Mouse (Mus musculus) right cerebral cortex, postnatal 4 days (tissue): ENCODE data around the gene Zfp791.
"Not testable (repeated sequence)": the region's sequence is repeated elsewhere in the genome, so short reads cannot be mapped to it uniquely, and the experiment has no call there.

Experiments used
- DNase-seq: peaks from one replicate; pipeline ENCODE4 v3.0.0-alpha.2; 2022

Gene Zfp791

DNA sequence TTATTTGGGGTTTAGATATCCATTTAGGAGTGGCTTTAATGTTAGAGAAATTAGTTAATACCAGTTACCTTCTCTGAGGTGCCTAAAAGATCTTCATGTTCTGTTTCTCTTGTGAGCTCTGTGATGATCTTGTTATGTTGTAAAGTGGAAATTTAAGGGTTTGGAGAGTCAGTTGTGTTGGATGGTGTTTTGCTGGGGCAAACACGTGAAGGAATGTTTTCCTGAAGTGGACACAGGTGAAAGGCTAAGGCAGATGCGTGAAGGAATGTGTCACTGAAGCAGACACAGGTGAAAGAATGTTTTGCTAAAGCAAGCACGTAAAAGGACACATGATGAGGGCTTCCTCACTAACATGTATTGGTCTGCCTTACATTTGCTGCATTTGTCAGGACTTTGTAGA lies at the start of gene Zfp791:
TSS of gene Zfp791 (minus strand) at position 101 of the 400 bp plus-strand sequence.
- DNase-seq, result no peak

DNA sequence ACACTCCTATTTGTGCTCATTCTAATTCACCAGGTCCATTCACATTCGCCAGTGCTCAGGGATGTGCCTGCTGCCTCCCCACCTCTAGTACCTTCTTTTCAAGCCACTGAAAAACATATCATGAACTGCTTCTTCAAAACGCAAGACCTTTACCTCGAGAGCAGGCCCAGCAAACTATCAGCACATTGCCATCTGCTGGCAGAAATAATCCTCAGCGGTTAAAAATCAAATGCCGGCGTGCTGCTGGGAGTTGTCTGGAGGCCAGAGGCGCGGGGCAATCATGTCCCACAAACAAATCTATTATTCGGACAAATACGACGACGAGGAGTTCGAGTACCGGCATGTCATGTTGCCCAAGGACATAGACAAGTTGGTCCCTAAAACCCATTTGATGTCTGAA lies 48.4 kb upstream of the Zfp791 start:
- peak; percentile 29 for DNase-seq

DNA sequence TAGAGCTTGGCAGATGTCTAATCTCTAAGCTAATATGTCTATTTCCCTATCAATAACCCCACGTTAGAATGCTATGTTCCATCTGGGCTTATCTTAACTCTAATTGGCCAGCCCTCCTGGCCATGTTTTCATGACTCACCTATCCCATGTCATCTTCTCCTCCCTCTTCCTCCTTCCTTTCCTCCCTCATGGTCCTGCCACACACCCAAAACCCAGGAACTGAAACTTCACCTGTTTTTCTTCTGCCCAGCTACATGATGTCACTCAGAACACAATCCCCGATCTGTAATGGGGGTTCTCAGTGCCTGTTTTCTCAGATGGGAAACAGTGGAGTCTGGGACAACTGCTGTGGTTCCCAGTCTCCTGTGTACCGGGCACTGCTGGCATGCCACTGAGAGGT lies 28.7 kb upstream of the Zfp791 start, which contains the start of gene Cks1brt:
TSS of gene Cks1brt (plus strand) at position 301 of the 400 bp plus-strand sequence.
- DNase-seq, result no peak

DNA sequence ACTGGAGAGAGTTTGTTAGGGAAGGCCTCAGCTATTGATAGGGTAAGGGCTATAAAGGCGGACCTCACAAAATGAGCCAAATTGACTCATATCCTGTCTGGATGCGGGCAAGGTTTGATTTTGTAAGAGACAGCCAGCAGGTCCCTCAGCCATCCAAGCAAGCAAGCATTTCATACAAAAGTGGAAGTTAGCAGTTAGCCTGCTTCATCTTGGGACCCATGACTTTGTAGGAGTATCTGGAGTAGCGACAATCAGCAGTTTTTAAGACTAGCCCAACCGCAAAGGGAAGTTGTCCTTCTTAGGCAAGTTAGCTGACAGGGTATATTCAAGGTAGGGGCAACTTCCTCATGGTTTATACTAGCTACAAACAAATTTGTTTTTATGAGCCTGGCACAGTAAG lies 19.6 kb upstream of the Zfp791 start:
- no peak for DNase-seq

DNA sequence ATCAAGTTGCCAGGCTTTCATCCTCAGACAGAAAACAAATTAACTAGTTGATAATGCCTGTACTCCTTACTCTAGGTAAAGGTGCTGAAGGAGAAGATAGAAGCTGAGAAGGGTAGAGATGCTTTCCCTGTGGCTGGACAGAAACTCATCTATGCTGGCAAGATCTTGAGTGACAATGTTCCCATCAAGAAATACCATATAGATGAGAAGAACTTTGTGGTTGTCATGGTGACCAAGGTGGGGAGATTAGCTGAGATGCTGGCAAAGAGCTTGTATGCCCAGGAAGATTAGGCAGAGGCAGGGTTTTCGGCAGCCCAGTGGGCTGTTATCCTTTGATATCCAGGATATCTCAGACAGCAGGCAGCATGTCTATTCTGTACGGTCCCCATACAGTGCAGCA lies 12.8 kb upstream of the Zfp791 start:
- DNase-seq, result not testable (repeated sequence)

DNA sequence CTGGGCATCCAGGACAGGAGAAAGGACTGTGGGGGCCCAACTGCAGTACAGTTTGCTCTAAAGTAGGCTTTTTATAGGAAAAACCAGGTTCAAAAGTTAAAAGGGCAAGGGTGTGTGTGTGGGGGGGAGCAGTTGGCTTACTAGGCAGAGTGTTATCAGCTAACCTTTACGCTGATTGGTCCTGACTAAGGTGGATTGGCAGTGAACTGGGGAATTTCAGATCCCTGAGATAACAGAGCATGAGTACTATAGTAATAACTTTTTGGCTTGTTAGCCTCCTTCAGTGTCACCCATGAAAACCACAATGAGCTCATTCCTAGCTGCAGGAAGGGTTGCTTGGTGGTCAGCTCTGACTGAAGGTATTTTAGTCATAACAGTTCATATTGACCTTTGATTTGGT lies 9.4 kb upstream of the Zfp791 start:
- no peak for DNase-seq

DNA sequence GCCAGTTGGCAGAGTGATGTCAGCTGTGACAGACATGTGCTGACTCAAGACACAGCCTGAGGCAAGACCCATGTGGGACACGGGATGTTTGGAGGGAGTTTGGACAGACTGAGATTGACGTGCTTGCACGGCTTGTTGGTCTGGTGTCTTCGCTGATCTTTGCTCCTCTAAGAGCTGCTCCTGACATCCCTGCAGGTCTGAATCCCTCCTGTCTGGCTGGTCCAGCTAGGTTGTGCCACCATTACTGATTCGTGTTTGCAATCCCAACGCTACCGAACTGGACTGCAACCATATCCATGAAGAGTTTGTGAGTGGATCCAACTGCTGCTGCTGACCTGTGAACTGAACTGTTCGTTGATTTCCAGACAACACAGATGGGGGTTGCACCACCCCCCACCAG lies 796 bp upstream of the Zfp791 start:
- DNase-seq, result no peak

DNA sequence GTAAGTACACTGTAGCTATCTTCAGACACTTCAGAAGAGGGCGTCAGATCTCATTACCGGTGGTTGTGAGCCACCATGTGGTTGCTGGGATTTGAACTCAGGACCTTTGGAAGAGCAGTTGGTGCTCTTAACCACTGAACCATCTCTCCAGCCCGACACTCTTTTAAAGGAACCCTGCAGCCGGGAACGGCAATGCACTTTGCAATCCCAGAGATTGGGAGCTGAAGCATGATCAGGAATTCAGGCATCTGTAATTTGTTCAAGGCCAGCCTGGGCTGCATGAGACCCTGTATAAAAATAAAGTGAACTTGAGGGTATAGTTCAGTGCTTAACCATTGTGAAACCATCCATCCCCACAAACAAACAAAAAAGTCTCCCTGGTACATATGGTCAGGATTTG lies 2.6 kb downstream of the Zfp791 start:
- DNase-seq, result not testable (repeated sequence)

DNA sequence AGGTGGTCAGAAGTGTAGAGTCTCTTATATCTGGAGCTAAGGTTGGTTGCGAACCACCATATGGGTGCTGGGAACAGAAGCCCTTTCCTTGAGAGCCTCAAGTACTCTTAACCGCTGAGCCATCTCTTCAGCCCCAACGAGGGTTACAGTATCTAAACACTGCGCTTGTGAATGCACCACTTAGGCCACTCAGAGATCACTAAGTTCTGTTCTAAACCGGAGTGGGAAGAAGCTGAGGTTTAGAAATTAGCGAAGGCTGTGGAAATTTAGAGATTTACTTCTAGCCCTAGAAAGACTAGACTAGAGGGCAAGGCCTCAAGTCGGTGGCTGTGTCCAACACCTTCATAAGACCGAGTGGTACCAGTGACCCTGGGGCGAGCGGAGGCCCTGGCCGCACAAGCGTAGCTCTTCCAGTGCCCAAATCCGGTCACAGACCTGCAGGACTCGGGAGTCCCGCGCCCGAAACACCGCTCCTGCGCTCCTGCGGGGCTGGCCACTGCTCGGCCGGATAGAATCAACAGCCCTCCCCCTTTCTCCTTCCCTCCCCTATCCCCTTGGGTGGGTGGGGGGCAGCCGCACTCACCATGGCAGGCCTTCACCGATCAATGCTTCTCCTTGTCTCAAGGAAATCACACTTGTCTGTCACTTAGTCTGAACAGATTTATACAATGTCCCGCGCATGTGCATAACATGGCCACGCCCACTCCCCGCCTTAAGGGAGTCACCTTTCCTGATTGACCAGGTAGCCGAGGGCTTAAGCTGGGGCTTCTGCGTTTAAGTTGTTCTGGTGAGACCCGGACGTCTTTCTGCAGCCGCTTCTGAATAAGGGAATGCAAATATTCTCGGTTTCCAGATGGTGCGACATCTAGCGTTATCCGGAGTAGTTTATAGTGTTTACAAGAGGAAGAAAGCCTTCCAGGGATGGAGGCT lies 3.6 kb downstream of the Zfp791 start:
- DNase-seq, result peak; percentile 80

DNA sequence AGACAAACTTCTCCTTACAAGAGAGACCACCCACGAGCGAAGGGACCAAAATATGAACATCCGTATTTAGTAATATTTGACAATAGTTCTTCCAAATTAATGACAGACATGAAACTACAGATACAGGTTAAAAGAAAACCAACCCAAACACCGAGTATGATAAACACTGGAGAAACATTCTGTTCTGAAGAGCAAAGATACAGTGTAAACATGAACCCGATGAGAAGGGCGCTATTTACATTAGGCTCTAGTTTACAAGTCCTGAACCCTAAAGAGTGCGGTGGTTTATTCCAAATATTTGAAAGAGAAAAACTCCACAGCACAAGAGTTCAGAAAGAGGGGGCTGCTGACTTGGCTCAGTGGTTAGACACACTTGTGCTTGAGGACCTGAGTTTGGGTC lies 5.9 kb downstream of the Zfp791 start:
- DNase-seq, result no peak

DNA sequence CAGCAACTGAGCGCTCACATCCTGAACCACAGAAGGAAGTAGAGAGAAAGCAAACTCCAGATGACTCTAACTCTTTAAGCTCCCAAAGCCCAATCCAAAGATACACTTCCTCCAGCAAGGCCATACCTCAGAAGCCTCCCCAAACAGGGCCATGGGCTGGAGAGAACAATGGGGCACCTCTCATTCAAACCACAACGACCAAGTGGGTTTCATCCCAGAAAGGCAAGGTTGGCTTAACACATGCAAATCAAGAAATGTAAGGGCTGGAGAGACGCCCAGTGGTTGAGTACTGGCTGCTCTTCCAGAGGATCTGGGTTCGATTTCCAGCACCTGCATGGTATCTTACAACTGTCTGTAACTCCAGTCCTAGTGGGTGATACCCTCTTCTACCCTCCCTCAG lies 7.4 kb downstream of the Zfp791 start:
- no peak for DNase-seq

DNA sequence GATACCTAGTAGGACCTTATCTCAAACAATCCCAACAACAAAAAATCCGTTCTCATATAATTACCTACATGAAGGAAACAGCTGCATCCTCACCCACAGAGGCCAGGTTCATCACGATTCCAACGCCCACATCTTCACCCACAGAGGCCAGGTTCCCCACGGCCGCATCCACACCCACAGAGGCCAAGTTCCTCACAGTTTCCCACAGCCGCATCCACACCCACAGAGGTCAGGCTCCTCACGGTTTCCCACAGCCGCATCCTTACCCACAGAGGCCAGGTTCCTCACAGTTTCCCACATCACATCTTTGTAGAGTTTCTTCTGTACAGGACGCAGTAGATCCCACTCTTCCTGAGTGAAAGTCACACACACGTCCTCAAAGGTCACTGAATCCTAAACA lies 9.7 kb downstream of the Zfp791 start:
- DNase-seq, result no peak

DNA sequence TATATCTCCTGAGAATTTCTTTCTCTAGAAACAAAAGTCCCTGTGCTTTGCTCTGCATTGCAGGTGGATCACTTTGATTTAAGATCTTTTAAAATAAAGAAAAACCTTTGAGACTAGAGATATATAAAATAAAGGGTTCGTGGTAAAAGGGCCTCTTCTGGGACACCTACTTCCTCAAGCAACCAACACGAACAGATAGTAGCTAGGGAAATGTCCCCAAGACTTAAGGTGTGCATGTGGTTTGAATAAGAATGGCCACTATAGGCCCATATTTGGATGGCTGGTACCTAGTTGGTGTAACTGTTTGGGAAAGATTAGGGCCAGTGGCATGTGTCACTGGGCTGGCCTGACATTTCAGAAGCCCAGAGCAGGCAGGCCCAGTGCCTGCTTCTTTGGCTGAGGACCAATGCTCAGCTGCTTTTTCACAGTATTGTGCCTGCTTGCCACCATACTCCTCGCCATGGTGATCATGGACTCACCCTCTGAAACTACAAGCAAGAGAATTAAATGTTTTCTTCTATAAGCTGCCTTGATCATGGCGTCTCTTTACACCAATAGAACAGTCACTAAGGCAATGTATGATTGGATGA lies 22.7 kb downstream of the Zfp791 start:
- DNase-seq, result no peak

DNA sequence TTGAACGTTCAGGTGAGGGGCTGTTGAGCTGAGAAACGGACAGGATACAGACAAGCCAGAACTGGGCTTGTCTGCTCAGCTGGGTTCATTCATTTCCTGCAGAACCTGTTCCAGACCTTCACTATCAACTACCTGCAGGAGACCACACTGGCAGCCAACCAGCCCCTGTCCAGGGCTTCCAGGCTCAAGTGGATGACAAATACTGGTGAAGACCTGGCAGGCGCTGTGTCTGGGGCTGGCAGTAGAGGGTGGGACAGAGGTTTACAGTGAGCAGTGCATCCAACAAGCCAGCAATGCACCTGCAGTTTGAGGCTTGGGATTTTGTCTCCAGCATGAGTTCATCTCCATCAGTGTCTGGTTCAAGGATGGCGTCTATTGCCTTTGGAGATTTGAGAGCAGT lies 26.0 kb downstream of the Zfp791 start:
- DNase-seq, result no peak

DNA sequence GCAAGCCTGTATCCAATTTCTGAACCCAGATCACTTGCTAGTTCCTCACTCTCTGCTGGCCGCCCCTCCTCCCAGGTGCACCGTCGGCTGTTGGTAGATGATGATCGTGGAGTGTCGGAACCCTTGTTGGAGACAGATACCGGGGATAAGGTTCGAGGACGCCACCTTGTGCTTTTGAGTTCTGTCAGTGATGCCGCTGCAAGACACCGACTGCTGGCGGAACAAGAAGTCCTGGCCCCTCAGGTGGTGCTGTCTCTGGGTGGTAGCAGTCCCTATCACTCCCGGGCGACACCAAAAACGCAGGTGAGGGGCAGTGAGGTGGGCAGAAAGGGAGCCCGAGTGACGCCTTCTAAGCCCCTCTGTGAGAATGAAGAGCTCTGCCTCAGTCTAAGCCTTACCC lies 26.7 kb downstream of the Zfp791 start:
- DNase-seq, result no peak

DNA sequence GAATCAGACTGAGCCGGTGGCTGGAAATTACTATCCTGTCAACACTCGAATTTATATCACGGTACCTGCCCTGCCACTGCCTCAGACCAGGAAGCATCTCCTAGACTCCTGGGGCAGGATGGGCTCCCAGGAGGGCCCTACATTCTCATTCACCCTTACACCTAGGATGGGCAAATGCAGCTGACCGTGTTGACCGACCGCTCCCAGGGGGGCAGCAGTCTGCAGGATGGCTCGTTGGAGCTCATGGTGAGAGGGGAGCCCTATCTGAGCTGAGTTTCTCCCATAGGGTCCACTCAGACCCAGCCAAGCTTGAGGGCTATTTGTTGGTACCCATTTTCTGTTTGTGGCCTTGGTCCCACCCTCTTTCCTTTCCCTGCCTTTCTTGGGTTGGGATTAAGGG lies 27.3 kb downstream of the Zfp791 start:
- no peak for DNase-seq

DNA sequence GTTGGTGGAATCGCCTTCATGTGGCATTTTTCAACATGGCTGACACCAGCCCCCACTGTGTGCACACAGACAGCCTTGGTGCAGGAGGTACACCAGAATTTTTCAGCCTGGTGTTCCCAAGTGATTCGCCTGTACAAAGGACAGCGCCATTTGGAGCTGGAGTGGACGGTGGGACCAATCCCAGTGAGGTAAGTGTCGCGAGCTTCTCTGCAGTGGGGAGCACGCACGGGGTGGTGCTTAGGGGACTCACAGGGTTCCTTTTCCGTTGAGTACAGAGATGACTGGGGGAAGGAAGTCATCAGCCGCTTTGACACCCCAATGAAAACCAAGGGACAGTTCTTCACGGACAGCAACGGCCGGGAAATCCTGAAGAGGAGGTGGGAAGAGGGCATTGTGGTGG lies 27.8 kb downstream of the Zfp791 start:
- DNase-seq, result no peak

DNA sequence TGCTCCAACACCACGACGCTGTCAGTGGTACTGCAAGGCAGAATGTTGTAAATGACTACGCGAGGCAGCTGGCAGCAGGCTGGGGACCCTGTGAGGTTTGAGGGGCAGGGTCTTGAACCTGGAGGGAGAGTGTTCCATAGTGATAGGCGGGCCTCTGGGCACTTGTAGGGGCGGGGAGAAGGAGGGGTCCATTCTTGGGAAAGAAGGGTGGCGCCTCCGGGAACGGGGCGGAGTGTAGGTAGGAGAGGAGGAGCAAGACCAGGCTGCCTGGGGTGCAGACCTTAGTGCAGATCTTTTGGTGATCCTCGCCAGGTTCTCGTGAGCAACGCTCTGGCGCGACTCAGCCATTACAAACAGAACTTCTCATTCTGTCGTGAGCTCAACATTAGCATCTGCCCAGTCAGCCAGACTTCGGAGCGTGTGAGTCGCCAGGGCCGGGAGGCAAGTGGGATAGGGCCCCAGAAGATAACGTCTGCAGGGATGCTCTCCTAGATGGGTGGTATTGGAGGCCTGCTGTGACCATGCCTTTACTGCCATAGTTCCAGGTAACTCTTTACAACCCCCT lies 31.3 kb downstream of the Zfp791 start:
- no peak for DNase-seq

DNA sequence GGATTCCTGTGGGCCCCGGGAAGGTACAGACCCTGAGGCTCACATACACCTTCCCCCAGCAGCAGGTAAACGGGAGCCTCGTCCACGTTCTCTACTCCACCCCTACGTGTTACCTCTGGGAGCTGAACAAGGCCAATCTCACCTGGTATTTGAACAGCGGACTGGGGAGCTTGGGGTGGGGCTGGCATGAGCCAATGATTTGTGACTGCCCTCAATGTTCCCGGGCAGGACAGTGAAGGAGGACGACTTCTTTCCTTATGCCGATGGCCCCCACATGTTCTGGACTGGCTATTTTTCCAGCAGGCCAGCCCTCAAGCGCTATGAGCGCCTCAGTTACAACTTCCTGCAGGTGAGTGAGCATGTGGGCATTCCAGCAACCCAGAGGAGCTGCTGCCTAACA lies 32.0 kb downstream of the Zfp791 start:
- DNase-seq, result no peak

DNA sequence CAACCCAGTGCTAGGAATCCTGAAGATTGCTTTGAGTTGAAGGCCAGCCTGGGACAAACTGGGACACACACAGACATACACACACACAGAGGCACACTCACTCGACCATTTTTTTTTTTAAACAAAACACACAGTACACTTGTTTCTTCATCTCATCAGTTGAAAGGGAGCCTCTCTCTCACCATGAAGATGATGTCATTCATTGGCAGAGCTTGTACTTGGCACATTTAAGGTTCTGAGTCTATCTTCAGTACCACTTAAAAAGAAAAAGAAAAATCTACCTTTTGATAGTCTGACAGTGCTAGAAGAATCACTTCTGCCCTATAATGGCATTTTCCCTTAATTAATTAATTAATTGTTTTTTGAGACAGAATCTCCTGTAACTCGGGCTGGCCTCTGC lies 34.1 kb downstream of the Zfp791 start:
- no peak for DNase-seq

DNA sequence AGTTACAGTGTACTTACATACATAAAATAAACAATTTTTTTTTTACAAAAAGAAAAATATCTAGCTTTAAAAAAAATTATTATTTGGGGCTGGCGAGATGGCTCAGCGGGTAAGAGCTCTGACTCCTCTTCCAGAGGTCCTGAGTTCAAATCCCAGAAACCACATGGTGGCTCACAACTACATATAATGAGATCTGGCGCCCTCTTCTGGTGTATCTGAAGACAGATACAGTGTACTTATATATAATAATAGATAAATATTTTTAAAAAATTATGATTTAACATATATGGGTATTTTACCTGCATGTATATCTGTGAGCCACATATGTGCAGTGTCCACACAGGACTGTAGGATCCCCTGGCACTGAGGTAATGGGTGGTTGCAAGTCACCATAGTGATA lies 36.7 kb downstream of the Zfp791 start:
- no peak for DNase-seq

DNA sequence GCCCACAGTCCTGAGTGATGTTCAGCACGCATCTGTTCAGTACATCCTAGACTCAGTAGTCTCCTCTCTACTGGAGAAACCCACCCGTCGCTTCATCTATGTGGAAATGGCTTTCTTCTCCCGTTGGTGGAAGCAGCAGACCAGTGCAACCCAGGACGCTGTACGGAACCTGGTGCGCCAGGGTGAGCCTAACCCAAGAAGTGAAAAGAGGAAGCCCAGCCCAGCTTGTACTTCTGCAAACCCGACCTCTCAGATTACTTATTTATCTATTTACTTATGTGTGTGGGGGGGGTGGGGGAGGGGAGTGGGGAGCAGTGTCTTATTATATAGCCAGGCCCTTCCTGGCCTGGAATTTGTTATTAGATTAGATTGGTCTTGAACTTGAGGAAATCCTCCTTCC lies 38.3 kb downstream of the Zfp791 start:
- no peak for DNase-seq

DNA sequence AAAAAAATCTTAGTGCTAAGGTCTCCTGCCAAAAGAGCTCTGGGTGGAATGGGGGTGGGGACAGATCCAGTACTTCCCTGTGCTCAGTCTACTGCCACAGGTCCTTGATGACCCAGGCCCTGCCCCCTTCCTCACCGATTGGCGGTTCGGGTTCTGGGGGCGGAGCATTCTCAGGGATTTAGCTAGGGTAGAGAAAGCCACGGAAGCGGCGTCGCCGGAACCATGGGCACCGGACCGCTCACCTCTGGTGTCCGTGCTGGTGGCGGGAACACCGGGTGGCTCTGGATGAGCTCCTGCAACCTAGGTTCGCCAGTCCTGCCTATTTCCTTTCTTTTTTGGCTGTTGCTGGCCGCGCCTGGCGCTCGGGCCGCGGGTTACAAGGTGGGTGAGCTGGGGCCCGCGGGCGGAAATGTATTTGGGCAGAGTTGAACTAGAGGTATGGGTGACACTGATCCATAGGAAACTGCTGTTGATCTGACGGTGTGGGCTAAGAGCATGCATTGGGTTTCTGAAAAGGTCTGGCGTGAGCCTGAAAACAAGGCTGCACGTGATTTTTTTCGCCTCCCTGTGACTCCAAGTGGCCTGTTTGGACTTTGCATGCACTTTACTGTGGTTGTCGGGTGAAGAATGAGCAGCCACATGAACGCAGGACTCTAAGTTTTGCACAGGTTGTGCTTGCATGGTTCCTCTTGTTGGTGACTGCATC lies 39.6 kb downstream of the Zfp791 start, which contains the start of gene Man2b1:
TSS of gene Man2b1 (plus strand) at position 163 of the 706 bp plus-strand sequence.
- peak; percentile 79 for DNase-seq
